Mouse (Mus musculus) heart, embryonic 16.5 days (tissue): ENCODE results near the gene Gm10134. TPM values are rescaled to one million over a fixed set of nuclear protein-coding genes. Genes with fewer than 3 reads are reported as not detected.
"Not testable (repeated sequence)": the region's sequence is repeated elsewhere in the genome, so short reads cannot be mapped to it uniquely, and the experiment has no call there.

Experiments used
- ATAC-seq: fragments of 200-750 bp; cut with Nextera tagmentation; replicated peaks from 2 replicates; pipeline ENCODE4 v1.8.0; 2017; ENCODE audit warnings: moderate number of reproducible peaks; ENCODE audit not compliant: insufficient read depth, low FRiP score; ENCODE audit errors: extremely low read depth
- H3K27ac ChIP-seq: fragments of 300-500 bp; sonication (generic); 2 replicates; pipeline ENCODE4 v1.5.1; 2014; ENCODE audit warnings: mild to moderate bottlenecking, low read length, control low read depth, moderate library complexity
- H3K27me3 ChIP-seq: fragments of 300-500 bp; sonication (generic); 2 replicates; pipeline ENCODE4 v1.6.1; 2014; ENCODE audit warnings: low read length, mixed read lengths; ENCODE audit not compliant: control insufficient read depth, insufficient read depth
- H3K36me3 ChIP-seq: fragments of 300-500 bp; sonication (generic); 2 replicates; pipeline ENCODE4 v1.6.1; 2014; ENCODE audit not compliant: control insufficient read depth, insufficient read depth
- H3K4me1 ChIP-seq: fragments of 300-500 bp; sonication (generic); 2 replicates; pipeline ENCODE4 v1.6.1; 2014; ENCODE audit warnings: low read length, mixed read lengths; ENCODE audit not compliant: control insufficient read depth, insufficient read depth
- H3K4me2 ChIP-seq: fragments of 300-500 bp; sonication (generic); 2 replicates; pipeline ENCODE4 v1.6.1; 2014; ENCODE audit warnings: low read depth, mild to moderate bottlenecking, control low read depth, low read length
- H3K4me3 ChIP-seq: fragments of 300-500 bp; sonication (generic); 2 replicates; pipeline ENCODE4 v1.5.1; 2014; ENCODE audit warnings: mild to moderate bottlenecking, control low read depth, low read length
- H3K9ac ChIP-seq: fragments of 300-500 bp; sonication (generic); 2 replicates; pipeline ENCODE4 v1.6.1; 2014; ENCODE audit warnings: low read length, control low read depth
- H3K9me3 ChIP-seq: fragments of 300-500 bp; sonication (generic); replicated peaks from 2 replicates; pipeline ENCODE4 v1.6.1; 2016; ENCODE audit warnings: low read length; ENCODE audit not compliant: control insufficient read depth
- WGBS: fragments of 180-500 bp; shearing (Covaris S2); extraction: QIAGEN DNeasy Blood & Tissue Kit; methylation state at CpG from one replicate; pipeline ENCODE4 v1.1.7; 2014; 5-methylcytosine and 5-hydroxymethylcytosine counted together
- polyA plus RNA-seq: library from polyadenylated mRNA; unstranded; fragments of >200 nt; fragmentation: Nextera tagmentation; extraction: Ambion mirVana; gene quantifications from 2 replicates; pipeline ENCODE4 v1.2.1, GENCODE M21; 2015

The Gm10134 gene
- polyA plus RNA-seq, 1 experiment from 2014 or later: 1.4 TPM

DNA sequence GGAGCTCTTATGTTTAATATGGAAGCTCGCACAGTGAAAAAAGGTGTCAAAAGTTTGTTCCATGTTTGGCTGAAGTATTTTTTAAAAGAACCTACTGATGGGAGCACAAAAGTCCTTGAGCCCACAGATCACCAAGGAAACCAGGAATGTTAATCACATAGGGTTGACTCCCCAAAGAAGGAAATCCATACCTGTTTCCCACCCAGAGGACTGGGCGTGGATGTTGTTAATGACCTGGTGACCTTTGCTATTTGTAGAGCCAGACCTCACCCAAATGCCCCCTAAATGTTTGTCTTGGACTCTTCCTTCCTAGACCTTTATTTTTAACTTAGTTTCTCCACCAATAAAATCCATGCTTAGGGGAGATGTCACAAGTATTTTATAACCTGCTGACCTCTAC, 35.3 kb upstream of the Gm10134 start:
- no peak overlapping the region for H3K9ac ChIP-seq
- whole genome bisulfite sequencing: 89% methylated on average over 2 of the region's 2 CpGs
- ATAC-seq: no peak

DNA sequence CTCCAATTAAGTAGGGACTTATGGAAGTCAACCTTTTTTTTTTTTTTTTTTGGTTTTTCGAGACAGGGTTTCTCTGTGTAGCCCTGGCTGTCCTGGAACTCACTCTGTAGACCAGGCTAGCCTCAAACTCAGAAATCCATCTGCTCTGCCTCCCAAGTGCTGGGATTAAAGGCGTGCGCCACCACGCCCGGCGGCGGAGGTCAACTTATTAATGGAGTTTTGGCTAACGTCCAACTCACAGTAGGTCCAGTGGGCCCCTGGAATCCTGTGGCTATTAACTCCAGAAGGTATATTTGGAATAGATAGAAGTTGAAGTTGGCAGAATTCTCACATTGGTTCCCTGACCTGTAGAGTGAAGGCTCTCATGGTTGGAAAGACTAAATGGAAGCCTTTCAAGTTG, 33.9 kb upstream of the Gm10134 start:
- WGBS: 91% methylated on average over 8 of the region's 8 CpGs
- ATAC-seq: not testable (repeated sequence)

More for the DNA sequence above, 35.3 kb upstream of the Gm10134 start:
- Histone ChIP-seq H3K4me1 (peaks cover 11% of the 10 kb centered on the region), H3K36me3 (peaks cover 32% of the 10 kb centered on the region), H3K4me2 (no peak overlapping the region), H3K4me3 (no peak overlapping the region), H3K27ac (no peak overlapping the region), H3K9me3 (peaks cover 3% of the 10 kb centered on the region; the same call in 1 of the 2 replicates), H3K27me3 (no peaks in the 10 kb centered on the region)

DNA sequence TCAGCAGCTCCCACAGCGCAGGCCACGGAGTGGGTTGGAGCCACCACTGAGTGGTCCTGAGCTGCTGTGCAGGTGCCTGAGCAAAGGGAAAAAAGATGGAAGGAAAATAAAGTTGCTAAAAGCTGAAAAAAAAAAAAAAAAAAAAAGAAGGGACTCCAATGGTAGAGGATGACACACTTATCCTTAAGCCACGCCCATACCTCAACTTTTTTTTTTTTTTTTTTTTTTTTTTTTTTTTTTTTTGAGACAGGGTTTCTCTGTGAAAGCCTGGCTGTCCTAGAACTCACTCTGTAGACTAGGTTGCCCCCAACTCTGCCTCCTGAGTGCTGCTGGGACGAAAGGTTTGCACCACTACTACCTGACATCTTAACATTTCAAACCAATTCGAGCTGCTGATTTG, 27.9 kb upstream of the Gm10134 start:
- not testable (repeated sequence) for H3K27me3 ChIP-seq, ATAC-seq, H3K36me3 ChIP-seq, H3K9ac ChIP-seq, H3K9me3 ChIP-seq, H3K4me3 ChIP-seq, H3K4me1 ChIP-seq, H3K4me2 ChIP-seq, H3K27ac ChIP-seq
- WGBS: 85% methylated on average over 5 of the region's 5 CpGs

More for the DNA sequence above, 33.9 kb upstream of the Gm10134 start:
- peaks cover 32% of the 10 kb centered on the region for H3K36me3 ChIP-seq
- not testable (repeated sequence) for H3K4me3 ChIP-seq, H3K9ac ChIP-seq, H3K9me3 ChIP-seq, H3K4me1 ChIP-seq, H3K27ac ChIP-seq, H3K27me3 ChIP-seq, H3K4me2 ChIP-seq

DNA sequence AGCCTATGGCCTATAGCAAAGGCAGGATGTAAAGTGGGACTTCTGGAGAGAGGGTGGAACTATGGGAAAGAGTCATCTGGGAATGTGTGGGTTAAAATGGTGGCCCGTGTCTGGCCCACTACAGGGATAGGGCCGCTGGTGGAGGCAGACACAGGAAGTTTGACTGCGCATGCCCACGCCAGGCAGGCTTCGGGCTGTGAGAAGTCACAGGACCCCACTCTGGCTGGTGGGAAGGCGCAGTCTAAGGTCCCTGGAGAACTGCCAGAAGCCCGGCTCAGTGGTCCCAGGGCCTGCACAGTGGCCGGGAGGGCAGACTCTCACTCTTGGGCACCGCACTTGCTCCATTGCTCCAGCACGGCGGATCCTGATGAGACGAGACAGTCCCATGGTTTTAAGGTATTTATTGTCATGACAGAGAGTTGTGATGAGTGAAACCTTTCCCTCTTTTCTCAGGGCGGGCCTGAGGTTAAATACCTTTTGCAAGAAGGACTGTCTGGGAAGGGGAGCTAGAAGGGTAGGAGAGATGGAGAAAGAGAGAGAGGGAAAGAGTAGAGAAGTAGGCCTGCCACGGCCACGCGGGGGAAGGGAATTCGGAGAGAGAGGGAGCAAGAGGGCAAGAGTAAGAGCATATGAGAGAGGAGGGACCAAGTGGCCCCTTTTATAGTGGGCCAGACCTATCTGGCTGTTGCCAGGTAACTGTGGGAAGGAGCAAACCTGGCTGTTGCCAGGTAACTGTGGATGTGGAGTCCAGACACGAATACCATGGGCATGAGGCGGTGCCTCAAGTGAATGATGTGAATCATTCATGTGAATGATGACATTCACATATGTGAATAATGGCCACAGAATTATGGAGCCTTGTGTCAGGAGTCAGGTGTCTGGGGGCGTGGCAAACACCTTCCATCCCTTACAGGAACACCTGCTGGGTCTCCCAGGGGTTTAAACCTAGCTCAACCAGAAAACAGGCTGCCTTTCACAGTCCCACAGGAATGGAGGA, 26.4 kb upstream of the Gm10134 start:
- Histone ChIP-seq H3K9me3 (no peaks in the 10 kb centered on the region), H3K4me3 (no peak overlapping the region), H3K36me3 (no peaks in the 10 kb centered on the region), H3K4me2 (no peak overlapping the region), H3K27me3 (no peaks in the 10 kb centered on the region), H3K9ac (no peak overlapping the region), H3K27ac (no peak overlapping the region), H3K4me1 (no peaks in the 10 kb centered on the region)
- WGBS: 67% methylated on average over 20 of the region's 20 CpGs
- no peak for ATAC-seq

DNA sequence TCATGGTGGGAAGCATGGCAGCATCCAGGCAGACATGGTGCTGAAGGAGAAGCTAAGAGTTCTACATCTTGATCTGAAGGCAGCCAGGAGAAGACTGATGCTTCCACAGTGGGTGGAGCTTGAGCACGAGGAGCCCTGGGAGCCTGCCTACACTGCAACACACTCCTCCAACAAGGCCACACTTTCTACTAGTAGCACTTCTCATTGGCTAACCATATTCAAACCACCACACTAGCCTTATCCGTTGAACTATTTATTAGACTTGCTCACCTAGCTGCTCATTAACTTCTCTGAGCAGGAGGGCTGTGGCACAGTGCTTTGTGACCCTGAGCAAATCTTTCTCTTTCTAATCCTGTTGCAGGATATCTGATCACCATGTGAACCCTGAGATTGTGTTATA, 22.0 kb upstream of the Gm10134 start:
- ATAC-seq: no peak
- WGBS: 69% methylated on average over 2 of the region's 2 CpGs
- Histone ChIP-seq H3K9me3 (no peaks in the 10 kb centered on the region), H3K4me2 (no peak overlapping the region), H3K36me3 (no peaks in the 10 kb centered on the region), H3K27ac (no peak overlapping the region), H3K4me3 (no peak overlapping the region), H3K27me3 (no peaks in the 10 kb centered on the region), H3K4me1 (no peaks in the 10 kb centered on the region), H3K9ac (no peak overlapping the region)

DNA sequence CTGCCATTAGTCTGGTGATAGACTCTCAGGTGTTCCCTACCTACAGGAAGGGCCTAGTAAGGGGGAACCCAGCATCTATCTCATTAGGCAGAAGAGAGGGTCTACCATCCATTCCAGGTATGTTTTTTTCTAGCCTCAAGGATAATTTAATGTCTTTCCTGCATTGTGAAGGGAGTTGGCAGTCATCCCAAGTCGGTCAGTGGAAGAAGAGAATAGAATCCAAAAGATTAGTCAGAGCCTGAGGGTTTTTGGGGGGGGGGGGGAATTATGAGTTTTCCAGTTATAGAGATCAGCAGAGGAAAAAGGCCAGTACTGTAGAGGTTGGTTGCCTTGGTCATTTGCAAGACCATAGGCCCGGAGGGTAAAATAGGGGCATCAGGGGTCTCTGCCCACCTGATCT, 11.4 kb upstream of the Gm10134 start:
- no peaks in the 10 kb centered on the region for H3K9me3 ChIP-seq
- H3K27ac ChIP-seq: no peak overlapping the region
- ATAC-seq: no peak
- H3K27me3 ChIP-seq: no peaks in the 10 kb centered on the region
- H3K4me2 ChIP-seq: no peak overlapping the region
- 65% methylated on average over 2 of the region's 2 CpGs for WGBS
- H3K9ac ChIP-seq: no peak overlapping the region
- H3K4me3 ChIP-seq: no peak overlapping the region
- no peaks in the 10 kb centered on the region for H3K4me1 ChIP-seq
- no peaks in the 10 kb centered on the region for H3K36me3 ChIP-seq

DNA sequence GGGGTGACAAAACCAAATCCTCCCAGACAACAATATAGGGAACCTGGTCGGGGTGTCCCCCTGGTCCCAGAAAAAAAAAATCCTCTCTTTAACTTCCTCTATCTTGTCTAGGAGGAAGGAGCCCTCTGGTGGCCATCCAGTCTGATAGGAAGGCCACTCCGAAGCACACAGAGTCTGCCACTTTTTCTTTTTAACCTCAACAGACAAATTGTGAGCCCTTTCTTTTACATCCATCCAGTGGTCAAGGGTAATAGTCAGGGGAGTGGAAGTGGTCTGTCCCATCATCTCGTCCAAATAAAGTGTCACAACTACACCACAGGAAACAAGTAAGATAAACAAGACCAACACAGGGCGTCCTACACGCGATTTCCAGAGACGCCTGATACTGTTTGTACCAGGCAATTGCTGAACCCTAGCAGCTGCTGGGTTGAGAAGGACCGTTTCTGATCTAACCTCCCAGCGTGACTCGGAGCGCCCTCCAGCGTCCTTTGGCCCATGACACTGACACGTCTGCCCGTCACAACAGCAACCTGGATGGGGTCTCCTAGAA, 10.6 kb upstream of the Gm10134 start:
- Histone ChIP-seq H3K9ac (no peak overlapping the region), H3K4me1 (no peaks in the 10 kb centered on the region), H3K36me3 (no peaks in the 10 kb centered on the region), H3K27ac (no peak overlapping the region), H3K4me3 (no peak overlapping the region), H3K4me2 (no peak overlapping the region), H3K27me3 (no peaks in the 10 kb centered on the region), H3K9me3 (no peaks in the 10 kb centered on the region)
- no peak for ATAC-seq
- 75% methylated on average over 14 of the region's 14 CpGs for whole genome bisulfite sequencing

DNA sequence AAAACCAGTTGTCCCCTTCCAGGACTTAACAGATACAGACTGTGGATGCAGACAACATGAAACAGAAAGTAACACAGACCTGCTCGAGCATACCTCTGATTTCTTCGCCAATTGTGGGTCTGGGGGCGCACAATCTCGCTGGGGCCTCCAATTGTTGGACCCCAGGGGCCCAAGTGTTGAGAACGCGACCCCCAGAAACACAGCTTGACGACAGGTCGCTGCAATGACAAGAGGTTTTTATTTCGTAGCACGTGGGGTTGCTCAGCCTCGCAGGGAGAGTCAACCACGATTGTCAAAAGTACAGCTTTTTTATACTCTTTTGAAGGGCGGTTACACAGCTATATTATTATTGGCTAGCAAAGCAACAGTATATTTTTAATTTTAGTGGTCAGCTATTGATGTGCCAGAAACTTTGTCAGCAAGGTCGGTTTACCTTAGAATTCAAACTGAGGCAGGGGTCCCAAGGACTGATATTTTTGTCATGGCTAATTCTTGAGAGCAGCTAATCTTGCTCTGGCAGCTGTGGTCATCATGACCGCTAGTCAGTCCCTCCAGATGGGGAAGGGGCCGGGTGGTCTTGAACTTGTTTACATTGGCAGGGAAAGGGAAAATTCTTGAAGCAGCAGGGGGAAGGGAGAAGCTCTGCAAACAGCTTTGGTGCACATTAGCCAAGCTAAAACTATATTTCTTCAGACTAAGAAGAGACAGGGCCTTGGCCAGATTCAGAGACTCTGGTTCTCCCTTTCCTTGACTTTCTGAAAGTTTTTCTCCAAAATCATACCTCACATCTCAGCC, 9.9 kb upstream of the Gm10134 start:
- Histone ChIP-seq H3K4me1 (no peaks in the 10 kb centered on the region), H3K27me3 (no peaks in the 10 kb centered on the region), H3K36me3 (no peaks in the 10 kb centered on the region), H3K9me3 (no peaks in the 10 kb centered on the region), H3K27ac (no peak overlapping the region), H3K9ac (no peak overlapping the region), H3K4me3 (no peak overlapping the region), H3K4me2 (no peak overlapping the region)
- ATAC-seq: no peak
- 75% methylated on average over 16 of the region's 16 CpGs for WGBS

DNA sequence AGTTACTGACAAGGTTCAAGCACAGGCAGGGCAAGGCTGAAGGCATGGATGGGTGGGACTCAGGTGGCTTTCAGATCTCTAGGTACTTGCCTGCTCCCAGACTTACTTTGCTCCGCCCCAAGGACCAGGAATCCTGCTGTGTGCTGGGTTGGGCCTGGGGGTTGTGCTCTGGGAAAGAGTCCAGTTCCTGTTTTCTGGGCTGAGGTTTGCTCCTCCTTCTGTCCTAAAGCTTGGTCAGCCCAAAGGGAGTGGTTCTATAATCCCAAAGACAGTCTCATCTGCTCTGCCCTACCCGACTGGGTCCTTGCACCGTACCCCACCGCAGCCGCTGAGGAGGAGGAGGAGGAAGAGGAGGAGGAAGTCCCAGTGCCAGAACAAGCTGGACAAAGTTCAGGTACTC, 9.2 kb upstream of the Gm10134 start, which contains the start of gene Gbgt1:
Gbgt1 (plus strand) TSS at position 221 of the 400 bp plus-strand sequence.
- H3K36me3 ChIP-seq: no peaks in the 10 kb centered on the region
- ATAC-seq: no peak
- H3K4me2 ChIP-seq: no peak within 1 kb of the TSS
- H3K4me1 ChIP-seq: no peaks in the 10 kb centered on the region
- no peak within 1 kb of the TSS for H3K9ac ChIP-seq
- 74% methylated on average over 5 of the region's 5 CpGs for WGBS
- H3K4me3 ChIP-seq: no peak within 1 kb of the TSS
- H3K27ac ChIP-seq: no peak within 1 kb of the TSS
- no peaks in the 10 kb centered on the region for H3K27me3 ChIP-seq
- no peaks in the 10 kb centered on the region for H3K9me3 ChIP-seq
